Mouse (Mus musculus) G1E (cell line): ENCODE measurements around the gene Zcchc17. TPM values are rescaled to one million over a fixed set of nuclear protein-coding genes. Genes with fewer than 3 reads are reported as not detected.

Source experiments
- ATAC-seq: 2 replicates; pipeline ENCODE4 v1.8.0; 2016; ENCODE audit warnings: mild to moderate bottlenecking; ENCODE audit not compliant: insufficient number of reproducible peaks, poor library complexity, low FRiP score, severe bottlenecking; ENCODE audit errors: extremely low read depth
- DNase-seq: peaks from one replicate; pipeline ENCODE4 v3.0.0; 2012; ENCODE audit warnings: low spot score
- H3K27me3 ChIP-seq: 2 replicates; pipeline ENCODE4 v1.6.1; 2012; ENCODE audit warnings: mild to moderate bottlenecking, low read length, inconsistent platforms; ENCODE audit not compliant: insufficient read depth
- H3K36me3 ChIP-seq: replicated peaks from 2 replicates; pipeline ENCODE3; 2012; ENCODE audit warnings: mild to moderate bottlenecking, inconsistent platforms
- H3K4me1 ChIP-seq: 2 replicates; pipeline ENCODE4 v1.6.1; 2012; ENCODE audit warnings: low read depth, low read length, inconsistent platforms, mixed read lengths; ENCODE audit not compliant: insufficient read depth
- H3K4me3 ChIP-seq: 2 replicates; pipeline ENCODE4 v1.5.1; 2012; ENCODE audit warnings: low read depth, mild to moderate bottlenecking, inconsistent platforms, low read length, moderate library complexity, mixed read lengths
- H3K9me3 ChIP-seq: replicated peaks from 2 replicates; pipeline ENCODE4 v1.6.1; 2012; ENCODE audit warnings: inconsistent platforms
- CTCF ChIP-seq: IDR thresholded peaks from 2 replicates; pipeline ENCODE4 v1.5.1; 2012; ENCODE audit warnings: low read depth, low read length, inconsistent platforms, mixed read lengths
- GATA1 ChIP-seq: IDR thresholded peaks from 2 replicates; pipeline ENCODE4 v1.6.1; 2012; ENCODE audit warnings: borderline replicate concordance, low read length, inconsistent platforms, mixed read lengths
- GATA2 ChIP-seq: IDR thresholded peaks from 2 replicates; pipeline ENCODE4 v1.6.1; 2012; ENCODE audit warnings: low read depth, low read length, inconsistent platforms, borderline replicate concordance
- POLR2AphosphoS5 ChIP-seq: IDR thresholded peaks from 2 replicates; pipeline ENCODE4 v1.6.1; 2012; ENCODE audit warnings: low read depth, low read length, inconsistent platforms; ENCODE audit not compliant: insufficient replicate concordance
- TAL1 ChIP-seq: conservative IDR thresholded peaks from 2 replicates; pipeline ENCODE4 v1.6.1; 2012; ENCODE audit warnings: low read depth, low read length, inconsistent platforms, mixed read lengths
- polyA plus RNA-seq: library from polyadenylated mRNA; stranded (reverse); fragments of >175 nt; gene quantifications from 2 replicates; pipeline ENCODE4 v1.2.3, GENCODE M21; 2012
- total RNA-seq, 2 experiments: library from RNA; stranded (forward) in 1 of 2; stranded (reverse) in 1 of 2; fragments of 200-1000 nt in 1 of 2; fragments of >200 nt in 1 of 2; fragmentation: Nextera tagmentation in 1 of 2; gene quantifications; 2 replicates each; pipeline ENCODE4 v1.2.3; 2014 to 2017

Gene Zcchc17
- total and polyA plus RNA-seq, 3 experiments: 25.6 to 69.1 (median 33.9) TPM

GRCm38 (mm10) chr4:130286531-130286930 lies 73.2 kb downstream of the Zcchc17 start:
- peaks cover 48% of the 10 kb centered on the region for H3K27me3 ChIP-seq
- H3K4me1 ChIP-seq: no peaks in the 10 kb centered on the region
- no peak for TF ChIP-seq TAL1
- TF ChIP-seq POLR2AphosphoS5: no peak
- no peak for TF ChIP-seq CTCF
- ATAC-seq (no peak), DNase-seq (no peak)
- H3K4me3 ChIP-seq: no peak overlapping the region
- H3K36me3 ChIP-seq: no peaks in the 10 kb centered on the region
- H3K9me3 ChIP-seq: no peaks in the 10 kb centered on the region

- H3K4me1 ChIP-seq: no peaks in the 10 kb centered on the region
- peaks cover 45% of the 10 kb centered on the region for H3K27me3 ChIP-seq
- no peaks in the 10 kb centered on the region for H3K36me3 ChIP-seq
- TF ChIP-seq POLR2AphosphoS5 (no peak), CTCF (no peak), GATA1 (no peak), GATA2 (no peak), TAL1 (no peak)
- H3K4me3 ChIP-seq: no peak overlapping the region
- DNase-seq (no peak), ATAC-seq (no peak)
- no peaks in the 10 kb centered on the region for H3K9me3 ChIP-seq
Measured at GRCm38 (mm10) chr4:130283826-130284225, 75.9 kb downstream of the Zcchc17 start.

GRCm38 (mm10) chr4:130282856-130283255 lies 76.9 kb downstream of the Zcchc17 start:
- DNase-seq (no peak), ATAC-seq (no peak)
- Histone ChIP-seq H3K27me3 (peaks cover 44% of the 10 kb centered on the region), H3K4me1 (no peaks in the 10 kb centered on the region), H3K4me3 (no peak overlapping the region), H3K9me3 (no peaks in the 10 kb centered on the region), H3K36me3 (no peaks in the 10 kb centered on the region)
- TF ChIP-seq POLR2AphosphoS5 (no peak), CTCF (no peak), GATA1 (no peak), TAL1 (no peak), GATA2 (no peak)

- DNase-seq (no peak), ATAC-seq (no peak)
- H3K27me3 ChIP-seq: peaks cover 42% of the 10 kb centered on the region
- H3K4me3 ChIP-seq: no peak within 1 kb of the TSS
- no peaks in the 10 kb centered on the region for H3K9me3 ChIP-seq
- TF ChIP-seq GATA1 (no peak), POLR2AphosphoS5 (no peak), GATA2 (no peak), TAL1 (no peak), CTCF (no peak)
- no peaks in the 10 kb centered on the region for H3K4me1 ChIP-seq
- no peaks in the 10 kb centered on the region for H3K36me3 ChIP-seq
Measured at GRCm38 (mm10) chr4:130279105-130279504, 80.6 kb downstream of the Zcchc17 start, which contains the start of gene Serinc2. TSS of gene Serinc2 (minus strand) at chr4:130279205.

- H3K36me3 ChIP-seq: no peaks in the 10 kb centered on the region
- DNase-seq: no peak
- H3K27me3 ChIP-seq: peaks cover 47% of the 10 kb centered on the region
- no peaks in the 10 kb centered on the region for H3K9me3 ChIP-seq
- no peak for TF ChIP-seq GATA1
- no peak for TF ChIP-seq TAL1
- TF ChIP-seq GATA2: no peak
- no peak for TF ChIP-seq CTCF
- no peak for TF ChIP-seq POLR2AphosphoS5
- no peaks in the 10 kb centered on the region for H3K4me1 ChIP-seq
- no peak overlapping the region for H3K4me3 ChIP-seq
- ATAC-seq: no peak
Measured at GRCm38 (mm10) chr4:130276573-130277176, 83.1 kb downstream of the Zcchc17 start.

- Histone ChIP-seq H3K9me3 (no peaks in the 10 kb centered on the region), H3K4me3 (no peak overlapping the region), H3K27me3 (peaks cover 45% of the 10 kb centered on the region), H3K4me1 (no peaks in the 10 kb centered on the region), H3K36me3 (no peaks in the 10 kb centered on the region)
- no peak for TF ChIP-seq CTCF
- no peak for TF ChIP-seq TAL1
- TF ChIP-seq POLR2AphosphoS5: no peak
- TF ChIP-seq GATA1: no peak
- TF ChIP-seq GATA2: no peak
- no peak for ATAC-seq
- DNase-seq: no peak
Measured at GRCm38 (mm10) chr4:130275823-130276105, 84.0 kb downstream of the Zcchc17 start.
